Mouse (Mus musculus) midbrain, embryonic 11.5 days (tissue): ENCODE measurements around the gene Pdcd2l. TPM values are rescaled to one million over a fixed set of nuclear protein-coding genes. Genes with fewer than 3 reads are reported as not detected.
A peak's percentile ranks its signal among the peaks of the same experiment; 100 is the strongest.

Experiments
- ATAC-seq: fragments of 200-750 bp; cut with Nextera tagmentation; 2 replicates; pipeline ENCODE4 v1.8.0; 2017; ENCODE audit warnings: moderate TSS enrichment, moderate library complexity; ENCODE audit not compliant: low FRiP score
- DNase-seq: peaks from one replicate; pipeline ENCODE4 v3.0.0; 2015; ENCODE audit warnings: low spot score; ENCODE audit errors: missing footprints
- H3K27ac ChIP-seq: fragments of 300-500 bp; sonication (generic); 2 replicates; pipeline ENCODE4 v1.5.1; 2014; ENCODE audit warnings: low read depth, low read length
- H3K27me3 ChIP-seq: fragments of 300-500 bp; sonication (generic); 2 replicates; pipeline ENCODE4 v1.6.1; 2014; ENCODE audit warnings: mild to moderate bottlenecking, low read length, moderate library complexity, mixed read lengths; ENCODE audit not compliant: control insufficient read depth, insufficient read depth
- H3K36me3 ChIP-seq: fragments of 300-500 bp; sonication (generic); 2 replicates; pipeline ENCODE4 v1.6.1; 2014; ENCODE audit warnings: mild to moderate bottlenecking, low read length, moderate library complexity, mixed read lengths; ENCODE audit not compliant: control insufficient read depth, insufficient read depth
- H3K4me1 ChIP-seq: fragments of 300-500 bp; sonication (generic); 2 replicates; pipeline ENCODE4 v1.6.1; 2014; ENCODE audit warnings: low read length; ENCODE audit not compliant: control insufficient read depth, insufficient read depth
- H3K4me2 ChIP-seq: fragments of 300-500 bp; sonication (generic); 2 replicates; pipeline ENCODE4 v1.6.1; 2014; ENCODE audit warnings: mild to moderate bottlenecking, moderate library complexity
- H3K4me3 ChIP-seq: fragments of 300-500 bp; sonication (generic); 2 replicates; pipeline ENCODE4 v1.5.1; 2014; ENCODE audit warnings: low read depth, low read length
- H3K9ac ChIP-seq: fragments of 300-500 bp; sonication (generic); 2 replicates; pipeline ENCODE4 v1.6.1; 2014; ENCODE audit warnings: low read length
- H3K9me3 ChIP-seq: fragments of 300-500 bp; sonication (generic); 2 replicates; pipeline ENCODE4 v1.6.1; 2016; ENCODE audit warnings: low read length; ENCODE audit not compliant: control insufficient read depth
- WGBS: fragments of 180-500 bp; shearing (Covaris S2); extraction: QIAGEN DNeasy Blood & Tissue Kit; methylation state at CpG from one replicate; pipeline ENCODE4 v1.1.7; 2014; 5-methylcytosine and 5-hydroxymethylcytosine counted together
- polyA plus RNA-seq: library from polyadenylated mRNA; unstranded; fragments of >200 nt; fragmentation: Nextera tagmentation; extraction: Ambion mirVana; gene quantifications from 2 replicates; pipeline ENCODE4 v1.2.1, GENCODE M21; 2014

Gene Pdcd2l
- 63.0 and 68.3 TPM in 2 replicates for polyA plus RNA-seq

DNA sequence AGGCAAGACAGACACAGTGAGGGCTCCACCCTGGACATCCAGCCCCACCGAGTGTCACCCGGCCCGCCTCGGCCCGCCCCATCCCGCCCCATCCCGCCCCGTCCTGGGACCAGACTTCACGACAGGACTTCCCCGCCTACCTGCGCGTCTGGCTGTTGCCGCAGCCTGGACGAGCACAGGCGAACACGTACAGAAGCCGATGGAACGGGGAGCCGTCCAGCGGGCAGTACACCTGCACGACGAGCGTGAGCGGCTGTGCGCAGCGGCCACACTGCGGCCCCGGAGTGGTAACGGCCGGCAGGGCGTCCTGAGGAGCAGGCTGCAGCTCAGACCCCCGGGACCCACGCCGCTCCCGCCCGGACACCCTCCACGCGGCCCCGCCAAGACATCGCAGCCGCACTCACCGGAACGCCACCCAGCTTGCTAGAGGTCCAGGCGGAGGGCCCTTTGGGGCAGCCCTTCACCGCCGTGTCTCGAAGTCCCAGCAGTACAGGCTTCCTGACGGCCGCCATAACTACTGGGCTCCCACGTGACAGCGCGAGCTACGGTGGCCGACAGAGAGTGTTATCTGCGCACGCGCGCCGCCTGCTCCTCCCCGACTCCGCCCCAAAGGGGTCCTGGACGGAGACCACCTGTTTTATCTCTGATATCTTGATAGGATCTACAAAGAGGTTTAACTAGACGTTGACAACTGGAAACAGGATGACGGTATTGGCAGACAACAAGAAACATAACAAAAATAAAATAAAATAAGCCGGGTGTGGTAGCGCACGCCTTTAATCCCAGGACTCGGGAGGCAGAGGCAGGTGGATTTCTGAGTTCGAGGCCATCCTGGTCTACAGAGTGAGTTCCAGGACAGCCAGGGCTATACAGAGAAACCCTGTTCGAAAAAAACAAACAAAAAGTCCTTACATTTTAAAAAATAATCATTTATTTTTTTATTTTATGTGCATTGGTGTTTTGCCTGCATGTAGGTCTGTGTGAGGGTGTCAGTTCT lies at the start of gene Pdcd2l:
TSS of gene Pdcd2l (minus strand) at position 530 of the 997 bp plus-strand sequence.
- Histone ChIP-seq H3K4me2 (peak within 1 kb of the TSS; percentile 71), H3K27me3 (no peaks in the 10 kb centered on the region), H3K4me1 (peaks cover 3% of the 10 kb centered on the region; the same call in 1 of the 2 replicates), H3K9ac (peak within 1 kb of the TSS; percentile 89), H3K9me3 (no peaks in the 10 kb centered on the region), H3K27ac (no peak within 1 kb of the TSS), H3K36me3 (peaks cover 7% of the 10 kb centered on the region), H3K4me3 (peak within 1 kb of the TSS; percentile 97)
- DNase-seq (peak; percentile 99), ATAC-seq (peak; percentile 95)
- 3% methylated on average over 70 of the region's 70 CpGs for WGBS

DNA sequence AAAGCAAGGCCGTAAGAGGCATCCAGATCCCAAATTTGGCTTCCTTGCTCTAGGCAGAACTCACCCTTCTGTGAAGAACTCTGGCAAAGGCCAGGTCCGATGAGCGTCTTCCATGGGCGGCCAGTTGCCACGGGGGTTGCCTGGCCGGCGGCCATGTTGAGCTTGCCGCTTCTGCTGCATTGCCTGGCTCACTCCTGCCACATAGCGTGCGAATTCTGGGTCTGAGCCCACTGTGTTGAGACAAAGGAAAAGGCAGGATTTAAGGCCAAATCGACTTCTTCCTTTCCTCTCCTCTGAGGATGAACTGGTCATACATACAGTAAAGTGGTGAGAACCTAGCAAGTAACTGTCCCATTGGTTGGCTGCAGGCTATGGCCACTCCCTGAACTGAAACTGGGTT lies 45.7 kb upstream of the Pdcd2l start:
- Histone ChIP-seq H3K4me1 (no peaks in the 10 kb centered on the region), H3K27ac (no peak overlapping the region), H3K36me3 (peaks cover 13% of the 10 kb centered on the region), H3K27me3 (no peaks in the 10 kb centered on the region), H3K4me2 (no peak overlapping the region), H3K4me3 (no peak overlapping the region), H3K9me3 (no peaks in the 10 kb centered on the region), H3K9ac (no peak overlapping the region)
- 96% methylated on average over 11 of the region's 11 CpGs for WGBS
- no peak for DNase-seq
- ATAC-seq: no peak

DNA sequence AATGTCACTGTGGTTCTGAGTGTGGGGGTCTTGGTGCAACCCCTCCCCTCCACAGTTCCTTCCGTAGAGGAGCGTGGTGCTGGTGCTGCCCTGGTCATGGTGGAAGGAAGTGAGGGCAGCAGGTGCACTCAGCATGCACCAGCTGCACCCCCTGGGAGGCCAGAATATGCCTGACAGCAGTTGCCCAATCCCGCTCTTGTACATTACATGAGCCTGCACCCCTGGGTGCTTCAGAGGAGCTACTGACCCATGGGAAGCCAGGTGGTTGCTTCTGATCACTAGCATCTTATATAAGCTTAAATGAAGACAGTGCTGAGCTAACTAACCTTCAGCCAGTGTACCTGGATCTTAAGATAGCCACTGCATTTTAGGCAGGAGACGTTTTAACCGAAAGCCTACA lies 41.6 kb upstream of the Pdcd2l start:
- Histone ChIP-seq H3K4me2 (no peak overlapping the region), H3K9ac (no peak overlapping the region), H3K27me3 (no peaks in the 10 kb centered on the region), H3K36me3 (peaks cover 9% of the 10 kb centered on the region), H3K9me3 (no peaks in the 10 kb centered on the region), H3K4me3 (no peak overlapping the region), H3K4me1 (peaks cover 5% of the 10 kb centered on the region; the same call in 1 of the 2 replicates), H3K27ac (no peak overlapping the region)
- ATAC-seq: no peak
- no peak for DNase-seq
- WGBS: 91% methylated on average over 5 of the region's 5 CpGs

DNA sequence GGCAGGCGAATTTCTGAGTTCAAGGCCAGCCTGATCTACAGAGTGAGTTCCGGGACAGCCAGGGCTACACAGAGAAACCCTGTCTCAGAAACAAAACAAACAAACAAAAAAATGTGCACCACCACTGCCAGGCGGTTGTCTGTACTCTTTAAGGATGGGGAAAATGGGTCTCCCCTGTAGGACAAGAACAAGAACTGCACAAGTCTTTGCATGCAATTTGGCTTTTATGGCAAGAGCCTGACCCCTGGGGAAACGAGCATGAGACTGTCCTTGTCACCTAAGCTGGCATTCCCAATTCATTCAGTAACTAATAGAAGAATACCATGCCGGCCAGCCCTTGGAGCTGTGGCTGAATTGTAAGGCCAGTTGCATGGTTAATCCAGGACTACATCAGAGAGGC lies 39.1 kb upstream of the Pdcd2l start:
- ATAC-seq (no peak), DNase-seq (no peak)
- Histone ChIP-seq H3K4me2 (no peak overlapping the region), H3K27me3 (no peaks in the 10 kb centered on the region), H3K9ac (no peak overlapping the region), H3K4me3 (no peak overlapping the region), H3K27ac (no peak overlapping the region), H3K9me3 (no peaks in the 10 kb centered on the region), H3K4me1 (peaks cover 5% of the 10 kb centered on the region; the same call in 1 of the 2 replicates), H3K36me3 (peaks cover 9% of the 10 kb centered on the region)
- WGBS: 89% methylated on average over 5 of the region's 5 CpGs

DNA sequence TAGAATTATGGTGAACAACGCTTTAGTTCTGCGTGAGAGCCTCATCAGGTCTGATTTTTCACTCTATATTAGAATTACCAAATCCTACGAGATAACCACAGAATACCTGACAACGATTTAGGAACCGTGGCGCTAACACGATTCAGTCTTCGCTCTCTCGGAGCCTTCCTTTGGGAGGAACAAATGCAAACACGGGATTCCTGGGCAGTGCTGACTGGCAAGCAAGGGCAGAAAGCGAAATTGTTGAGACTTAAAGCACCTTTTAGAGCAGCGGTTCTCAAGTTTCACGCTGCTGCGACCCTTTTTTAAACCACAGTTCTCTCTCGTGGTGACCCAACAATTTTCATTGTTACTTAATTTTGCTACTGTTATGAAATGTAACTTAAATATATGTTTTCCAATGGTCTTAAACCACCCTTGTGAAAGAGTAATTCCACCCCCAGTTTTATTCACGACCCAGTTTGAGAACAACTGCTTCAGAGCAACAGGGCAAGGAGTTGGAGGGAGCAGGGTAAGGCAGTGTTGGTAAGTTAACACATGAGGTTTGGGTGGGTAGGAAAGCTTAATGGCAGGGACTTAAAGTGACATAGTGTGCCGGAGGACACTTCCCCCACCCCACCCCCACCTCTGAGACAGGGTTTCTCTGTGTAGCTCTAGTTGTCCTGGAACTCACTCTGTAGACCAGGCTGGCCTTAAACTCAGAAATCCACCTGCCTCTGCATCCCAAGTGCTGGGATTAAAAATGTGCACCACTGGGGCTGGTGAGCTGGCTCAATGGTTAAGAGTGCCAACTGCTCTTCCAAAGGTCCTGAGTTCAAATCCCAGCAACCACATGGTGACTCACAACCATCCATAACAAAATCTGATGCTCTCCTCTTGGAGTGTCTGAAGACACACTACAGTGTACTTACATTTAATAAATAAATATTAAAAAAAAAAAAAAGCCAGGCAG lies 38.4 kb upstream of the Pdcd2l start:
- peak overlapping the region; percentile 55 for H3K4me2 ChIP-seq
- H3K27me3 ChIP-seq: no peaks in the 10 kb centered on the region
- H3K36me3 ChIP-seq: peaks cover 7% of the 10 kb centered on the region
- H3K4me3 ChIP-seq: peak overlapping the region; percentile 44
- no peak for ATAC-seq
- peak overlapping the region; percentile 55 for H3K27ac ChIP-seq
- H3K9me3 ChIP-seq: no peaks in the 10 kb centered on the region
- H3K4me1 ChIP-seq: peaks cover 5% of the 10 kb centered on the region; the same call in 1 of the 2 replicates
- peak overlapping the region; percentile 64 for H3K9ac ChIP-seq
- no peak for DNase-seq
- 5% methylated on average over 17 of the region's 17 CpGs for WGBS

DNA sequence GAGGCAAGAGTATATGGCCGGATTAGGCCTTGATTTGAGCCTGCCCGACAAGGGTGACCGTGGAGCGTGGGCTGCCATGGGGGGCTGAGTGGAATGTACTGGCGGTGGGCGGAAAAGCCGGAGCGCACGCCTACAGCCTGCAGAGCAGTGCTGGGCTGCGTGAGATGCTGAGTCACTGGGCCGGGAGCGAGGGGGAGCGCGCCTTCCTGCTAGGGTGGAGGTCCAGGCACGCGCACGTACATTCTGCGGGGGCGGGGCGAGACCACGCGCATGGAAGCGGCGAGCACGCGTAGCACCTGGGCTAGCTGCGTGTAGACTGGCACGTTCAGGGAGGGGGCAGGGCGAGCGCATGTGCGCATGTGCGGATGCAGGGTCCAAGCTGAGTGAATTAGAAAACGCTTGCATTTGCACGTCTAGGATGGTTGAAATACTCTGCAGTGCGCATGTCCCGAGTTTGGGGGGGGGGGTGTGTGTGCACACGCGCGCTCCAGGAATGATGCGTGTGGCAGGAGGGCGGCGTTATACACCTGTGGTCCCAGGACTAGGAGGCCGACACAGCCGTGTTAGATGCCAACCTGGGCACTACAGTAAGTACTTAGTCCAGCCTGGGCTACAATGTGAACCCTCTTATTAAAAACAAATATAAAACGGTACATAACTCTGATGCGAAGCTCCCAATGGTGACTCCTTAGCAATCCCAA lies 37.6 kb upstream of the Pdcd2l start:
- WGBS: under 1% methylated on average over 46 of the region's 46 CpGs
- Histone ChIP-seq H3K36me3 (peaks cover 4% of the 10 kb centered on the region; the same call in 1 of the 2 replicates), H3K4me1 (peaks cover 8% of the 10 kb centered on the region), H3K4me2 (peak overlapping the region; percentile 55), H3K9me3 (no peaks in the 10 kb centered on the region), H3K27me3 (no peaks in the 10 kb centered on the region), H3K27ac (peak overlapping the region; percentile 55), H3K9ac (peak overlapping the region; percentile 64), H3K4me3 (peak overlapping the region; percentile 44)
- ATAC-seq: peak; percentile 92
- peak; percentile 99 for DNase-seq

DNA sequence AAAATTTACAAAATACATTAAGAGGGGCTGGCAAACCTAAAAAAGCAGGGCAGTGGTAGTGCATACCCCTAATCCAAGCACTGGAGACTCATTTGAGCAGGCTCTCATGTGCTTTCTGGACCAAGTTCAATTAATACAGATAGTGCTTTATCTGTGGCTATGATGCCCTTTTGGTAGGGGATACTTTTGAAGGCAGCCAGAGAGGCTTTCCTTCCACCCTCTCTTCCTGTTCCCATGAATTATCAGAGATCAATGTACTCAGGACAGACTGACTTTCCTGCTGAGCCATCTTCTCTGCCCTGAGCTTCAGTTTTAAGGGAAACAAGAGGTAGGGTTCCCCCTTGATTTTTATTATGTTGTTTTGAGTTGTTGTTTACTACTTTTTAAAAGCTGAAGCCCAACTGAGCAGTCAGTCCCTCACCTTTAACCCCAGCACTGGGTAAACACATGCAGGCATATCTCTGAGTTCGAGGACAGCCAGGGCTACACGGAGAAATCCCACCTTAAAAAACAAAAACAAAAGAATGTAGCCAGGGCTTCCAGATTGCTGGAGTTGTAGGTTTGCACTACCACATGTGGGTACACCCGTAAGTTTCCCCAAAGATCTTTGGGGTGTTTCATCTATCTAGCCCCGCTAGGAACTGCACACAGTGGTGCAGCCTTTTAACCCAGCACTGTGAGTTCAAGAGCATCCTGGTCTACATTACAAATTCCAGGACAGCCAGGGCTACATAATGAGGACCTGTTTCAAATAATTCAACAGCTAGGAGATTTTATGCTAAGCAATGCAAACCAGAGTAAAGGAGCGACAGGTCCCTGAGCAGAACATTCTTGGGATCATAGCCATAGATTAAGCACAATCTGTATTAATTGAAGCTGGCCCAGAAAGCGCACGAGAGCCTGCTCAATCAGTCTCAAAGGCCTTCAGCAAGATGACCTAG lies 36.6 kb upstream of the Pdcd2l start:
- H3K4me2 ChIP-seq: peak overlapping the region; percentile 55
- no peaks in the 10 kb centered on the region for H3K9me3 ChIP-seq
- peak overlapping the region; percentile 55 for H3K27ac ChIP-seq
- H3K36me3 ChIP-seq: no peaks in the 10 kb centered on the region; the same call in 1 of the 2 replicates
- no peak for DNase-seq
- WGBS: 44% methylated on average over 7 of the region's 7 CpGs
- peak overlapping the region; percentile 64 for H3K9ac ChIP-seq
- peaks cover 16% of the 10 kb centered on the region for H3K4me1 ChIP-seq
- no peaks in the 10 kb centered on the region for H3K27me3 ChIP-seq
- ATAC-seq: no peak
- peak overlapping the region; percentile 44 for H3K4me3 ChIP-seq
